Mouse (Mus musculus): ENCODE data around the gene Apobec2.

DNA sequence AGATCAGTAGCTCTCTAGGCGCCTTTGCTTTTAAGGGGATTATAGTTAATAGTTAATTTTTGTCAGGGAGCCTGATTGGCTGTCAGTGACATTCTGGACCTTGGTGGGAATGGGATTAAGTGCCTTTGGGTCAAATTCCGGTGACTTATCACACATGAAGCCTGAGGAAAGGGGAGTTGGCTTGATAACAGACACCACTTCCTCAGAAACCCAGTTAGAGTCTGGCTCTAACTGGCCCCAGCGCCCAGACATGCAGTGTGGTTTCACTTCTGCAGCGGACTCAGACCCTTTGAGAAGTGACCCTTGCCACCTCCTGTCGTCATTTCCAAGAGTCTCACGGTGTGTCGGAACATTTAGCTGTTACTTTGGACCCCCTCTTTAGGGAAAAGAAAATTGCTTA, 14.6 kb downstream of the Apobec2 start:
- no peak for TF ChIP-seq CTCF (IDR thresholded peaks at IDR 0.05; ENCODE audit: borderline replicate concordance, control insufficient read depth, extremely low read depth, insufficient read depth, low read length, poor library complexity)
- no peak for TF ChIP-seq POLR2A (IDR thresholded peaks at IDR 0.05; ENCODE audit: control insufficient read depth, extremely low read depth, insufficient read depth, low read length, poor library complexity)
